Mouse (Mus musculus) hindbrain, embryonic 16.5 days (tissue): ENCODE measurements at regions not wholly inside any gene's neighbourhood (a gene's known extent, or its start where the extent isn't known, plus 50 kb on each side); places are given as distances from the start of the nearest gene placed in this dataset.

Source experiments
- ATAC-seq: fragments of 200-750 bp; cut with Nextera tagmentation; 2 replicates; pipeline ENCODE4 v1.8.0; 2017; ENCODE audit warnings: moderate TSS enrichment, moderate library complexity
- H3K27ac ChIP-seq: fragments of 300-500 bp; sonication (generic); 2 replicates; pipeline ENCODE4 v1.5.1; 2014; ENCODE audit warnings: low read depth, mild to moderate bottlenecking, control low read depth, low read length, moderate library complexity
- H3K27me3 ChIP-seq: fragments of 300-500 bp; sonication (generic); replicated peaks from 2 replicates; pipeline ENCODE4 v1.6.1; 2014; ENCODE audit warnings: low read length; ENCODE audit not compliant: control insufficient read depth, insufficient read depth
- H3K36me3 ChIP-seq: fragments of 300-500 bp; sonication (generic); 2 replicates; pipeline ENCODE4 v1.6.1; 2014; ENCODE audit warnings: mild to moderate bottlenecking, low read length, moderate library complexity, mixed read lengths; ENCODE audit not compliant: control insufficient read depth, insufficient read depth
- H3K4me1 ChIP-seq: fragments of 300-500 bp; sonication (generic); 2 replicates; pipeline ENCODE4 v1.6.1; 2014; ENCODE audit warnings: low read depth, low read length; ENCODE audit not compliant: control insufficient read depth, insufficient read depth
- H3K4me2 ChIP-seq: fragments of 300-500 bp; sonication (generic); 2 replicates; pipeline ENCODE4 v1.6.1; 2014; ENCODE audit warnings: mild to moderate bottlenecking, low read length, control low read depth, moderate library complexity
- H3K4me3 ChIP-seq: fragments of 300-500 bp; sonication (generic); 2 replicates; pipeline ENCODE4 v1.5.1; 2014; ENCODE audit warnings: mild to moderate bottlenecking, low read length, control low read depth, moderate library complexity
- H3K9ac ChIP-seq: fragments of 300-500 bp; sonication (generic); 2 replicates; pipeline ENCODE4 v1.6.1; 2014; ENCODE audit warnings: low read depth, mild to moderate bottlenecking, control low read depth, low read length, moderate library complexity
- H3K9me3 ChIP-seq: fragments of 300-500 bp; sonication (generic); 2 replicates; pipeline ENCODE4 v1.6.1; 2014; ENCODE audit warnings: mild to moderate bottlenecking, low read length, moderate library complexity; ENCODE audit not compliant: control insufficient read depth
- WGBS: fragments of 180-500 bp; shearing (Covaris S2); extraction: QIAGEN DNeasy Blood & Tissue Kit; methylation state at CpG from one replicate; pipeline ENCODE4 v1.1.7; 2014; 5-methylcytosine and 5-hydroxymethylcytosine counted together

- no peaks in the 10 kb centered on the region for H3K4me1 ChIP-seq
- H3K27ac ChIP-seq, result no peak overlapping the region
- 78% methylated on average over 2 of the region's 2 CpGs for WGBS
- H3K4me3 ChIP-seq, result no peak overlapping the region
- no peak for ATAC-seq
- H3K4me2 ChIP-seq, result no peak overlapping the region
- no peak overlapping the region for H3K9ac ChIP-seq
- H3K36me3 ChIP-seq, result no peaks in the 10 kb centered on the region
- H3K27me3 ChIP-seq, result no peaks in the 10 kb centered on the region
- H3K9me3 ChIP-seq, result no peaks in the 10 kb centered on the region
These were observed 98.0 kb upstream of the Gm9747 start for GRCm38 (mm10) chr1:82134938-82135337.

- 75% methylated on average over 8 of the region's 8 CpGs for WGBS
- H3K4me3 ChIP-seq, result no peak overlapping the region
- no peaks in the 10 kb centered on the region for H3K36me3 ChIP-seq
- no peak overlapping the region for H3K4me2 ChIP-seq
- no peaks in the 10 kb centered on the region for H3K9me3 ChIP-seq
- H3K9ac ChIP-seq, result no peak overlapping the region
- no peaks in the 10 kb centered on the region for H3K4me1 ChIP-seq
- no peak for ATAC-seq
- H3K27me3 ChIP-seq, result no peaks in the 10 kb centered on the region
- no peak overlapping the region for H3K27ac ChIP-seq
These were observed 97.1 kb upstream of the Gm9747 start for GRCm38 (mm10) chr1:82135761-82136331.

DNA sequence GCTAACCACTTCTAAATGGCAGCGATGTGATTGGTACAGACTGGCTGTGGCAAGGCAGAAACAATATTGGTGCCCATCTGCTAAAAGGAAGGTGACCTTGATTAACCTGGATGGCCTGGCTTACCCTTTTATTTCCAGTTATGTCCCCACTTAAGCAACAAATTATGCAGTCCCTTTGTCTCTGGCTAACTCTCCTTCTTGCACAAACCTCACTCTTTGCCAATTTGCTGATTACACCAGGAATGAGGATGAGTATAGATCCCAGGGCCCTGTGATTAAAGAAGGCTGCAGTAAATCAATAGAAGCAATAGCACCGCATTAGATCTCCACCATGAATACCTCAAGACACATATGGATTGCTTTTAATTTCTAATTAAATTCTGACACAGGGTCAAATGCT, 87.7 kb upstream of the Gm9747 start:
- no peak for ATAC-seq
- no peaks in the 10 kb centered on the region for H3K27me3 ChIP-seq
- 87% methylated on average over 2 of the region's 2 CpGs for WGBS

DNA sequence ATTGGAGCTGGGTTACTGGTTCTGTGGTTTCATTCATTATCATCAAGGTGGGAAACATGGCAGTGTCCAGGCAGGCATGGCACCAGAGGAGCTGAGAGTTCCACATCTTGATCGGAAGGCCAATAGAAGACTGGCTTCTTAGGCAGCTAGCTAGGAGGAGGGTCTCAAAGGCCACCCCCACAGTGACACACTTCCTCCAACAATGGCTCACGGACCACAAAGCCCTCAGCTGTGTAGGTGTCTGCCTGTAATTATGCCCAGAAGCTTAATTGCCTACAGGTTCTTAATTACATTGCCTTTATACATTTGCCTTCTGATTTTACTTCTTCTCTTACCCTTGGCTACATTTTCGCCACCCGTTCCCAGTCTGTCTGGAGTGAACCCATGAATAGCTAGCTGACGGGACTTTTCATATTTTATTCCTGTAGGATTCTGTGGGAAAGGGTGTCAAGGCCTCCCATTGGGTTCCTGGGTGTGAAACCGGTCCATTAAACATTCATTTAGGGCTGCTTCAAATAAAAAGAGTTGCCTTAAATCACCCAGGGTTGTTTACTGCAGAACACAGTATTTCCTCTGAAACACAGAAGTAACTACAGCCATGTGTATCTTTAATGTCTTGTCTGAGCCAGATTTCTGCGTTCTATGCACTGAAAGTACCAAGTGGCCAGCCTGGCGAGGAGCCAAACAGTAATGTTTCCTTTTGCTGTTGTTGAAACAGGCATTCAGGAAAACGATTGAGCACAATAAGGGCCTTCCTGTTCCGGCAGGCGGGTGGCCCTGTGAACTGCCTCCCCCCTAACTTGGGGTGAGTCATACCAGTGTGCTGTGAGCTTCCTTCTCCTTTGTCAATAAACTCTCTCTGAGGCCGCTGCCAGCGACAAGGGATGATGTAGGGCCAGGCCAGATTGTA, 82.4 kb upstream of the Gm9747 start:
- no peak overlapping the region for H3K27ac ChIP-seq
- WGBS, result 41% methylated on average over 13 of the region's 13 CpGs

More for the DNA sequence above, 87.7 kb upstream of the Gm9747 start:
- Histone ChIP-seq H3K4me1 (no peaks in the 10 kb centered on the region), H3K9me3 (no peaks in the 10 kb centered on the region), H3K4me3 (no peak overlapping the region), H3K27ac (no peak overlapping the region), H3K4me2 (no peak overlapping the region), H3K9ac (no peak overlapping the region), H3K36me3 (no peaks in the 10 kb centered on the region)

GRCm38 (mm10) chr1:82155961-82156360, 77.0 kb upstream of the Gm9747 start:
- no peaks in the 10 kb centered on the region; the same call in 1 of the 2 replicates for H3K4me1 ChIP-seq
- no peak for ATAC-seq
- no peak overlapping the region for H3K4me2 ChIP-seq
- no peaks in the 10 kb centered on the region for H3K27me3 ChIP-seq
- H3K36me3 ChIP-seq, result no peaks in the 10 kb centered on the region
- no peak overlapping the region for H3K9ac ChIP-seq
- no peak overlapping the region for H3K27ac ChIP-seq
- no peaks in the 10 kb centered on the region for H3K9me3 ChIP-seq
- no peak overlapping the region for H3K4me3 ChIP-seq

More for the DNA sequence above, 82.4 kb upstream of the Gm9747 start:
- H3K4me1 ChIP-seq, result no peaks in the 10 kb centered on the region
- no peaks in the 10 kb centered on the region for H3K27me3 ChIP-seq
- H3K4me2 ChIP-seq, result no peak overlapping the region
- no peak overlapping the region for H3K9ac ChIP-seq
- no peaks in the 10 kb centered on the region for H3K36me3 ChIP-seq
- H3K9me3 ChIP-seq, result no peaks in the 10 kb centered on the region
- no peak overlapping the region for H3K4me3 ChIP-seq
- peak; percentile 94 for ATAC-seq

DNA sequence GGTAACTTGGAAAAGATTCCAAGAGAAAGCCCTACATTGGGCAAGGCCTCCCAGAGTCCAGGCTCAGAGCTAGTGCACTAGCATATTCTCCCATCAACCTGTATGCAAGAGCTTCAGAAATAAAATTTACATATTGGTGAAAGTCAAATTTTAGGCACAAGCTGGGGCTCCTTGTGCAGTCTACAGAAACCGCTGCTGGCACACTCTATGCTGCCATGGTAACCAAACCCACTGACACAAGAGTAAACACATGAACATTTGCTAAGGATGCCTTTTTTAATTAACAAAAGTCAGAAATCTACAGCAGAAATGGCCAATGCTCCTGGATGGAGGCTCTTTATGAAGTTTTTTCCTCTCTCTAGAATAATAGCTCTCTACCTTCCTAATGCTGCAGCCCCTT, 75.9 kb upstream of the Gm9747 start:
- Histone ChIP-seq H3K4me2 (no peak overlapping the region), H3K9ac (no peak overlapping the region), H3K36me3 (no peaks in the 10 kb centered on the region), H3K27me3 (no peaks in the 10 kb centered on the region), H3K27ac (no peak overlapping the region), H3K4me3 (no peak overlapping the region), H3K9me3 (no peaks in the 10 kb centered on the region), H3K4me1 (no peaks in the 10 kb centered on the region; the same call in 1 of the 2 replicates)
- 0 out of 2 replicates have a peak, but pooled peaks have one; percentile 52 for ATAC-seq
- WGBS, result 64% methylated on average over 1 of the region's 1 CpGs

DNA sequence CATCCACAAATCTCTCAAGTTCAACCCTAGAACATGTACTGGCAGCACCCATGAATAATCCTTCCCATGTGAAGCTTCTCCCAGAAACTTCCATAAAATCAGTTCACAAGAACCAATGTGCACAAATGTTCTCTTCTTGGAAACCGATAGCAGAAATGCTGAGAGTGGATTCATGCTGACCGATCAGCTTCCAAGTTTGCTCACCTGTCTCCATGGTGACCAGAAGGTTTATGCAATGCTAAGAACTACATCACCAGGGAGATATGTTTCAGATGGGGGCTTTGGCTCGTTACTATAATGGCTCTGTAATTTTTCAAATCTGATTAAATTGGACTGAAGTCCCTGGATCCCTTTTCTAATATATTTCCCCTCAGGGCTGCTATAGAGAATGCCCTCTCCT, 74.4 kb upstream of the Gm9747 start:
- Histone ChIP-seq H3K9ac (no peak overlapping the region), H3K4me2 (no peak overlapping the region), H3K9me3 (no peaks in the 10 kb centered on the region), H3K27ac (no peak overlapping the region), H3K4me3 (no peak overlapping the region), H3K36me3 (no peaks in the 10 kb centered on the region), H3K27me3 (no peaks in the 10 kb centered on the region), H3K4me1 (no peaks in the 10 kb centered on the region; the same call in 1 of the 2 replicates)
- ATAC-seq, result no peak
- 43% methylated on average over 3 of the region's 3 CpGs for WGBS

- no peak for ATAC-seq
- Histone ChIP-seq H3K4me3 (no peak overlapping the region), H3K9ac (no peak overlapping the region), H3K27ac (no peak overlapping the region), H3K9me3 (no peaks in the 10 kb centered on the region), H3K27me3 (no peaks in the 10 kb centered on the region), H3K4me2 (no peak overlapping the region), H3K4me1 (no peaks in the 10 kb centered on the region; the same call in 1 of the 2 replicates), H3K36me3 (no peaks in the 10 kb centered on the region)
- WGBS, result 82% methylated on average over 3 of the region's 3 CpGs
These were observed 73.7 kb upstream of the Gm9747 start for GRCm38 (mm10) chr1:82159201-82159600.

DNA sequence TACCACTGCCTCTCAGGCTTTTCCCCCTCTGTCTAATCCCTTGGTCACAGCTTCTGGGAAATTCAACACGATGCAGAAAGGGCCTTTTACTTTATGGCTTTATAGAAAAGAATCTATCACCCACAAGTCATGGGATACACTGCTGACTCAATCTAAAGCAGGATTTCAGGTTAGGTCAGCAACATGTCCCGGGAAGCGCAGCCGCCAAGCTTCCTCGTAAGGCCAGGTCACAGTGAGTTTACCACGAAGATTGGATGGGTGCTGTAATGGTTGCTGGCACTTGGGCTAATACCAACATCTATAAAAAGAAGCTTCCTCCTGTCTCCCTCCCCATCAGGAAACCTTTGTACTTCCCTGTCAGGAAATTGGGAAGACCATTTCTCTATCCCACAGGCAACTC, 70.0 kb upstream of the Gm9747 start:
- ATAC-seq, result no peak
- WGBS, result 90% methylated on average over 6 of the region's 6 CpGs
- Histone ChIP-seq H3K9ac (no peak overlapping the region), H3K36me3 (no peaks in the 10 kb centered on the region), H3K4me3 (no peak overlapping the region), H3K9me3 (no peaks in the 10 kb centered on the region), H3K4me2 (no peak overlapping the region), H3K27ac (no peak overlapping the region), H3K4me1 (no peaks in the 10 kb centered on the region), H3K27me3 (no peaks in the 10 kb centered on the region)
